Mouse (Mus musculus) spleen, adult 2 months (tissue): ENCODE results near the gene Adgrf5.

ENCODE experiments used
- CTCF ChIP-seq: fragments of 200-500 bp; IDR thresholded peaks from 2 replicates; pipeline ENCODE4 v1.5.1; 2011; ENCODE audit warnings: mild to moderate bottlenecking, inconsistent platforms; ENCODE audit not compliant: insufficient read depth, insufficient read length, insufficient replicate concordance; ENCODE audit errors: extremely low read depth
- POLR2A ChIP-seq: fragments of 200-500 bp; IDR thresholded peaks from 2 replicates; pipeline ENCODE4 v1.6.1; 2011; ENCODE audit warnings: low read depth, low read length, inconsistent platforms

- no peak for TF ChIP-seq CTCF
- TF ChIP-seq POLR2A = no peak
These were observed 16.3 kb downstream of the Adgrf5 start for GRCm38 (mm10) chr17:43376527-43376926.
